Mouse (Mus musculus) hematopoietic stem cell, adult 5-6 weeks (primary cell): ENCODE data around the gene Cdc26. TPM values are rescaled to one million over a fixed set of nuclear protein-coding genes. Genes with fewer than 3 reads are reported as not detected.

Experiments used
- ATAC-seq, 2 experiments: fragments of 125-278 bp in 1 of 2; replicated peaks in 1 of 2; 2 replicates each; pipeline ENCODE4 v1.8.0; 2016 to 2017; ENCODE audit warnings: inconsistent platforms in 2 of 2, mild to moderate bottlenecking in 2 of 2, moderate number of reproducible peaks in 2 of 2, low read depth in 1 of 2, moderate TSS enrichment in 1 of 2; ENCODE audit not compliant: low FRiP score in 2 of 2, poor library complexity in 2 of 2, severe bottlenecking in 2 of 2, insufficient read depth in 1 of 2, low TSS enrichment in 1 of 2
- total RNA-seq: library from RNA; stranded (forward); fragments of 172-1452, 232-1000 nt; gene quantifications from 2 replicates; pipeline ENCODE4 v1.2.3, GENCODE M21; 2017

Cdc26 gene
- total RNA-seq, 1 experiment from 2014 or later: 205 TPM

DNA sequence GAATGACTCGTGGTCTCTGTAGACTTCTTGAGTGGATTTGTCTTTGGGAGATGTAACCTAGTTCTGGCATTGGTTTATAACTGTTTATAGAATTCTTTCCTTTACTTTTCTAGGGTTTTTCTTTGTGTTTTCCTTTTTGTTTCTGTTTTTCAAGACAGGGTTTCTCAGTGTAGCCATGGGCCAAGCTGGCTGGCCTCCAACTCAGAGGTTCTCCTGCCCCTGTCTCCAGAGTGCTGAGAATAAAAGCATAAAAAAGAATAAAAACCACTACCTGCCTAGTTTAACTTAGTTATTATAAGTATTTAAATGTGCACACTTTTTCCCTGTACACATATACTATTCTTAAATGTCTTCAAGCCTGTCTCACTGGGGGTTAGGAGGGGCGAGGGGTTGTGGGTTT is 1.9 kb upstream of the Cdc26 start:
- no peak for ATAC-seq

DNA sequence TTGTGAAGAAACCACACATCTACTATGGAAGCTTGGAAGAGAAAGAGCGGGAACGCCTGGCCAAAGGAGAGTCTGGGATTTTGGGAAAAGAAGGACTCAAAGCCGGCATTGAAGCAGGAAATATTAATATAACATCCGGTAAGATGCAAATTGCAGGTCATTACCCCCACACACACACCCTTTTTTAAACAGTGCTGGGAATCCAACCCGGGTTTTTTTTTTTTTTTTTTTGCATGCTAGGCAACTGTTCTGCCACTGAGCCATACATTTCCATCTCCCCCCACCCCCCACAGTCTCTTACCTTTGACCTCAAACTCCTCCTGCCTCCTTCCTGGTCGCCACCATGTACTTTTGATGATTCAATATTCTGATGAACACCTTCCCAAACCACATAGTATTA is 1.2 kb upstream of the Cdc26 start:
- no peak for ATAC-seq

DNA sequence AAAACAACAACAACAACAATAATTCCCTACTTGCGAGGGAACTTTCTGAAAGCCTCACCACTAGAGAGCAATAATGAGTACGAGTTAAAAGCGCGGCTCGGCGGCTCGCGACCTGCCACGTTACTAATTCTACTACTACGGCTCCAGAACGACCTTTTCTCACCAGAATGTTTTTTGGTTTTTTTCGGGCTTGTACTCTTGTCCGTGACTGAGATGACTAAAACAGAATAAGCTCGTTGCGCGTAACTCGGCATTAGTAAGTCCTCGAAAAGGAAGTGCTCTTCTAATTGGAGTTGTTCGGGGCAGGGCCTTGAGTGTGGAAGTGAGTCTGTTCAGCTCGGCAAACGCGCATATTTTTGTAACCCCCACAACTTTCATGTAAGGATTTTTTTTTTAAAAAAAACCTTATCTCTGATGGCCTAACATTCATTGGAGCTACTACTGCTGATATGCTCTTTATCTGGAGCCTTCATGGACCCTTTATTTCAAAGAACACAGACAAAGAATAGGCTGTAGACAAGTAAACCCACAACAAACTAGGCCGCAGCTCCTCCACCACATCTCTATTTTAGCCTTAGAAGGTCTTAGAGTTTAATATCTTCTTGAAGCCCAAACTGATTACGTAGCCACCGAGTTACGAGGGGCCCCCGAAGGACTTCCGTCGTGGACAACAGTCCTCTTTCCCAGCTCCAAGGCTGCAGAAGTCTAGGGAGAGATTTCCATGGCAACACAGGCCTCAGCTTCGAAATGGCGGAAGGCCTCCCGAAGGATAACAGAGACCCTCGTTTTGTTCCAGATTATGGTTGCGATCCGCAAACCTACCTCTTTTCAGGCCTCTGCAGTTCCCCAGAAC is 486 bp downstream of the Cdc26 start:
- ATAC-seq: peak; percentile 24 to 36; a peak in 3 of 4 replicates

DNA sequence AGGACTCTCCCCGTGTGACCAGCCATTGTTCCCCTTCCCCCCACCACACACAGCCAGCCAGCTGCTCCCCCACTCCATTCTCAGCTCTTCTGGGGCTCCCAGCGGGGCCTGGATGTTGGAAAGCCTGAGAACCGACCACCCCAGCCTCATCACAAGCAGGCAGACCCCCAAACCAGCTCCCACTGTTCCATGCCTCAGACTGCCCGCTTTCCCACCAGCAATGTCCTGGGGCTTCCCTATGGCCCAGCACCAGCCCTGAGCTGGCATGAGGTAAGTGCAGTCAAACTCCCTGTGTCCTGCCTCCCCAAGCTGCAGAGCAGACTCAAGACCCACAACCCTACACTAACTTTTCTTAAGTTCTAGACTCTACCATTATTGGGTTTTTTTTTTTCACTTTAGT is 2.3 kb downstream of the Cdc26 start:
- no peak for ATAC-seq

DNA sequence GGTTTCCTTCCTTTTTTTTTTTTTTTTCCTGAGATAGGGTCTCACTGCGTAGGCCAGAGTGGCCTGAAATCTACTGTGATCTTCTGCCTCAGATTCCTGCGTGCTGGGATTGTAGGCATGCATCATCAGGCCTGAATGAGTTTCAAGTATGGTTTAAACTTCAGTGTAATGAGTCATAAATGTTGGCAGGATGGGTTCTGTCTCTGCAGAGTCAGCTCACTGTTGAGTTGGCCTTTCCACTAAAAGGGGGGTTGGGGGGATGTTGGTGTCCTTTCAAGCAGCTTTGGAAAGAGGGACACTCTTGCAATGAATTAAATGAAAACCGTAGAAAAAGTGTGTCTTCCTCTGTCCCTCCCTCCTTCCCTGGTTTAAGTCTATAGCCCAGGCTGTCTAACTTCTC is 9.5 kb downstream of the Cdc26 start:
- no peak for ATAC-seq

DNA sequence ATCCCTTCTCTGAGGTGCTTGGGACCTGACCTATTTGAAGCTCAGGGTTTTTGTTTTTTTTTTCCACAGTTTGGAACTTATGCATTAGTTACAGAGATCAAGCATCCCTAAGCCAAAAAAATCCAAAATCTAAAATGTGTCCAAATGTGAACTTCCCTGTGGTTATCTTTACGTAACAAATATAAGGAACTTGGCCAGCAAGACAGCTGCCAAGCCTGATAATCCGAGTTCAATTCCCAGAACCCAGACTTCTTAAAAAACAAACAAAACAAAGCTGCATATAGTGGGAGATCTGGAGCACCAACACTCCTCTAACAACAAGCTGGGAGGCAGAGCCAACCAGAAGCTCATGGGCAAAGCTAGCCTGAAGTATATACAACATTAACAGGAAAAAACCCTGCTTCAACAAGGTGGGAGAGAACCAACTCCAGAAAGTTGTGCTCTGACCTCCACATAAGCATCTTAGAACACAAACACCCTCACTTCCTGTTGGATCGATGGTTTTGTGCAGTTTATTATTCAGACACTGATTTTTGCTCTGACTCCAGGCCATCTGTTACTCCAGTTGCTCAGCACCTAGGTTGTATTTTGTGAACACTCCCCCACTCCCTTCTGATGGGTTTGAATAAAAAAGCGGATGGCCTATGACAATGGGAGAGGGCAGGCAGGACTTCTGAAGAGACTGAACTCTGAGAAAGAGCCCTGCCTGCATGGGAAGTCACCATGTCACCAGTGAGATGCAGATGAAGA is 10.7 kb downstream of the Cdc26 start:
- ATAC-seq: no peak

DNA sequence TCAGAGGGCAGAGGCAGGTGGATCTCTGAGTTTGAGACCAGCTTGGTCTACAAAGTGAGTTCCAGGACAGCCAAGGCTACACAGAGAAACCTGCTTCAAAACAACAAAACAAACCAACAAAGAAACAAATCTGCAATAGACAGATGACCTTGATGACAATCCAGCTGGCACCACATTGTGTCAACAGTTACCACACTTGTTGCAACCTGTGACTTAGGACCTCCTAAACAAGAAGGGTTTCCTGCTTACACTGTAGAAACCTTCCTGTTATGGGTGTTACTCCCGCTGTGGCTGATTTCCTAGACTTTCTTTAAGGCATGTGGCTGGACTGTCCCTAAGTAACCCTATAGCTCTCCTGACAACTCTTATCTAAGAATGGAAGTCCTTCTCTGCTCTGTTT is 12.6 kb downstream of the Cdc26 start:
- no peak; a peak in 1 of 4 replicates for ATAC-seq

DNA sequence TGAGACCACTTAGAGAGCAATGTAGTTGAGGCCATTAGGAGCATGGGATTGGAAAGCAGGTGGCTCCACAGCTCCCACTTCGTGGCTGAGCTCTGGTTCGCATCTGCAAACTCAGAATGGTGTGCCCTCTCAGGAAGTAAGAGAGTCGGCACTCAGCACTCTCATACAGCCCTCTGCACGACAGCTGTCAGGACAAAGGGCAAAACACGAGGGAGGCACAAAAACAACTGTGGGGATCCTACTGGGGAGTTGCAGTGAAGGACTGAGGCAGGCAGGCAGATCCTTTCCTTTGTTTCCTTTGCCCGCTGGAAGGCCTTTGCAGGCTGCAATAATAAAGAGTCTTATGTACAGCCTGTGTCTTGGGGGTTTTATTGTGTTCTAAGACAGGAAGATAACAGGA is 15.0 kb downstream of the Cdc26 start:
- ATAC-seq: no peak

DNA sequence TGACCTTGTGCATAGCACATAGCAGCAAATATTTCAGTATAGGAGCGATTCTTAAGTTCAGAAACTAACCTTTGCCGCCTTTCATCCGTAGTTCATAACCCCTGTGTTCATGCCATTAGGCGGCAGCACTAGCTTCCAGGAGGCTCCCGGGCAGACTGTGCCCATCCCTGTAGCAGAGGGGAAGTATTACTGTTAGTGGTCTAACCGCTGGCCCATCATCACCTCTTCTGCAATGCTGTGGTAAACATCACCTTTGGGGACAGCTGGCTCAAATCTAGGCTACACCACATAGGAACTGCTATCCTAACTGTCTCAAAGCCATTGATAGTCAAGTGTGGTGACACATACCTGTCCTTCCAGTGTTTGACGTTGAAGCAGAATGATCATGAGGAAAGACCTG is 16.6 kb downstream of the Cdc26 start:
- peak; percentile 27 to 84; a peak in 1 of 4 replicates for ATAC-seq

DNA sequence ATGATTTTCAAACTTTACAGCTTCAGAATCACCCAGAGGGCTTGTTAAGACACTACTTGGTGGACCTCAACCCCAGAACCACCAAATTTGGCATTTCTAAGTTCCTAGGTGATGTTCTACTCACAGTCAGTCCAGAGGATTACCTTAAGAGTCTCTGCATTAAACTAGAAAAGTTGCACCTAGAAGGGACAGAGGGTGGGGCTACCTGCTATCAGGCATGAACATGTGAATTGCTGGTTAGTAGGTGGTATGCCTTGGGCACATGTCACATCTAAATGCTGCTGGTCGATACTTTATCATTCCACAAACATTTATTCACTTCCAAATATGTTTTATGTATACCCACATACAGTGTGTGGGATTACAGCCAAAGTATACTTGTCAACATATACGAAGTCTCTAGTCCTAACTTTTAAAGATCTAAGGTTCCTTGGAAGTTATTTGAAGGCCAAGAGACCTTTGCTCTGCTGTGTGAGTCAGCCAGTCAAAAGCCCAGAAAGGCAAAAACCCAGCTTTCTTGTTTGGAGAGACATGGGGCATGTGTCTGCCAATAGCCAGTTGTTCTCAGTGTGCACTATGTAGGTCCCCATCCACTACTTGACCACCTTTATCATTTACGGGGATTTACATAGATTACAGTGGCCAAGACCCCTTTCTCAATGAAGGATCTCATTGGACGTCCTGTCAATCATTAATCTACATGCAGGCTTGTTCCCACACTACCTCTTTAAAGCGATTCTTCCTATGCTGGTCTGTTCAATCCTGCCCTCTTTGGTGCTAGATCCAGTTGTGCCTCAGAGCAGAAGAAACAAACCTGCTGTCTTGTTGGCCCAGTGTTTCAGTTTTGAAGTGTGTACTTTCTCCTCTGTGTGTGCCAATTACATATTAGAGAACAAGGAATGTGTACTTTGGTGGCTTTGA is 18.6 kb downstream of the Cdc26 start:
- no peak for ATAC-seq

DNA sequence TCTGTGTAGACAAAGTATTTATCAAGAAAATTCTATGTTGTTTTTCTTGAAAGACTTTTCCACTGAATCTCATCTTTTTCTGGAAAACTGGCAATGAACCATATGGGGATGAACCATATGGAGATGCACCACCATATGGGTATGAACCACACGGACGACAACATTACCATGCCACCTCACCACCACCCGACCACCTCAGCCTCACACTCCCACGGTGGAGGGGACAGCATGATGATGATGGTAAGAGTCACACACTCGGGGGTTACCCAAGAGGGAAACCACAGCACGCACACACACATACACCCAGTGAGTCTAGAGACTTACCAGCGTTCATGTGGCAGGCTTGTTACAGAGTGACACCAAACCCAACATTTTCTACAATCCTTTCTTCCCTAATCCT is 23.0 kb downstream of the Cdc26 start:
- ATAC-seq: no peak

DNA sequence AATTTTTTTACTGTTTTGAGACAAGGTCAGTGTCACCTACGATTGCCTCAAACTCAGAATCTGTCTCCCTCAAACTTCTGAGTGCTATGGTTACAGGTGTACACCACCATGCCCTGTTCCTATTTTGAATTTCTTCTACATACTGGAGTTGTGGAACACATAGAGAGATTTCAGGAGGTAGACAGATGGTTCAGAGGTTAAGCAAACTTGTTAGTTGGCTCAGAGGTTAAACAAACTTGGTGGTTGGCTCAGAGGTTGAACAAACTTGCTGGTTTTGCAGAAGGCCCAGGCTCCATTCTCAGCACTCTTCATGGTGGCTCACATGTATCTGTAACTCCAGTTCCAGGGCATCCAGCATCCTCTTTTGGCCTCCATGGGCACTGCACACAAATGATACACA is 24.3 kb downstream of the Cdc26 start:
- no peak for ATAC-seq

DNA sequence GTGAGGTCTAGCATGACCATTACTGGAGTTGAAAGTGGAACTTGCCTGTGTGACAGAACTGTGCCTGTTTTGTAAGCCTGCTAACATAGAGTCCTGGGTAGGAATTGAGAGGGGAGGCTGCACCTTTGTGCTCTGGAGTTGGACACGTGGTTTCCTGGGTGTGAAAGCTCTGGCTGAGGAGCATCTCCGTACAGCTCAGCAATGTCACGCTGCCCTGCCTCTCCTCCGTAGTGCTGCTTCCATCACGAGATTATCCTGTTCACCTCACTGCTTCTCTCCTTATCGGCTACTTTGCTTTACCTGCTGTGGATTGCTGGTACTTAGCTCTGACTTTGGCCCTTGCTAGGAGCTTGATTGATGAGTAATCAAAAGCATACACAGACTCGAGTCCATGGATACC is 24.7 kb downstream of the Cdc26 start:
- ATAC-seq: no peak

DNA sequence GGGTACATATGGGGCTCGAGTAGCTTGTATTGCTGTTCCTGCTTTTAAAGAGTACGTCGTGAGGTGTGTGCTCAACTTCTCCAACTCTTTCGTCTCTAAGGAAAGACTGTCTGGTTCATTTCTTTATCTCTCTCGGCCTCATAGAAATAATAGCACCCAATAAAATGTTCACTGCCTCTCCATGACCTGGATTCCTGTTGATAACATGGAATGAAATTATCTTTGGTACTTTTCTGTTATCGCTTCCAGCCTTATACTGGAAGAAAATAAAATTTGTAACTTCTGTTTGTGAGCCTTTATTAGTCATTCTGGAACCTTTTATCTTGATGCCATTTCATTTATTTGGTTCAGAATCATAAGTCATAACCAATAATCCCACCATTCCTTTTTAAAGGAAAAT is 25.2 kb downstream of the Cdc26 start:
- ATAC-seq: no peak

DNA sequence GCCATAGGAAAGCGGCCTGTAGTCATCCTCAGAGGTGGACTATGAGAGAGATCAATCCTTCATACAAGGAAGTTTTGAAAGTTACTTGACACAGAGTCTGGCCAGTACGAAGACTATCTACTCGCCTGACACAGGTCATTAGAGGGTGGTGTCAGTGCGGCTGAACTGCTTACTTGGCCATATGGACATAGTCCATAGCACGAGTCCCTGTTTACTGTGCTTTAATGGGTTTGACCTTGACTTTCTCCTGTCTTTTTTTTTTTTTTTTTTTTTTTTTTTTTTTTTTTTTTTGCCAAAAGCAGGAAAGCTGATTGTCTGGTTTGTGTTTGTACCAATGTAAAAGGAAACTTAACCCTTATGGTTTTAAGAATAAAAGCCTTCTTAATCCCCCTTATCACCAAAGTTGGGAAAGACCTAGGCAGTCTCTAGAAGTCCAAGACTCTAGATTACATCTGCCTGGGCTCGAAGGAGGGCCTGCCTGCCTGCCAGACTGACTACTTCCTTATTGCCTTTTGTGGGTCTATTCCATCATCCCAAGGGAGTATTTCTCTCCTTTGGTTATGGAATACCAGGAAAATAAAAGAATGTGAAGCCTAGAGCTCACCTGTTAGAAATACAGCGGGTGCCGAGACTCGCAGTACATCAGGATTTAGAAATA is 28.6 kb downstream of the Cdc26 start:
- ATAC-seq: no peak

DNA sequence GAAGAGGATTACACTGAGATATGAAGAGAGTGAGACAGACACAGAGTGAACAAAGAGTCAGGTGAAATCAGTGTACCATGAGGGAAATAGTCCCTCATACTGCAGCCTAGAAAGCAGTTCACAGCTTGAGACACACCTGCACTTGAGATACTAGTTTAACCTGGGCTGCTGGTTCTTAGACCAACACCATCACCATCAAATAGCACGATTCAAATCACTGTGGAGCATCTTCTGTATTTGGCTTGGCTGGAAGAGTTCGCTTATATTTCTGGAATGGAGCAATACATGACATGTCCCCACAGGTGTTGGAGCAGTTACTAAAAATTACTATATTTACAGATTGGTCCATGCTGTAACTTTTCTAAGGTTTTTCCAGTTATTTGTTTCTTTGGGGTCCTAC is 32.3 kb downstream of the Cdc26 start:
- ATAC-seq: no peak

DNA sequence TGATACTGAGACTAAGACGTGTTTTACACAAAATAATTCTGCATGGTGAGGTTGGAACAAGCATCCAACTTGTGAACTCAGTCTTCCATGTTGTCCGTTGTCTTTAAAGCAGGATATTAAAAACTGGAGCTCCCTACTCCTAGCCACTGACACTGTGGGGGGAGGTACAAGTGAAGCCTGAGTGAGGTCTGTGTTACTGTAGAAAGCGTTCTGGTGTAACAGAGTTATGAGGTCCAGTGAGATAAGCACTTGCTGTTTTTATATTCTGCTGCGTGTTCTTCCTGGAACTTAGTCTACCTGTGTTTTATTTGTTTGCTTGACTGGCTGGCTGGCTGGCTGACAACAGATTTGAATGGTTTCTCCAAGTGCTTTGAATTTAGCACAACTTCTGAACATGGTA is 34.1 kb downstream of the Cdc26 start:
- ATAC-seq: no peak
